Mouse (Mus musculus) spleen, adult 2 months (tissue): ENCODE results near the gene Armh4. TPM values are rescaled to one million over a fixed set of nuclear protein-coding genes. Genes with fewer than 3 reads are reported as not detected.

Experiments
- DNase-seq, 2 experiments: peaks; one replicate each; pipeline versions ENCODE4 v3.0.0 to v3.0.0-alpha.2; 2012 to 2021; ENCODE audit warnings: low spot score in 2 of 2, low read depth in 1 of 2
- H3K27ac ChIP-seq: fragments of 200-500 bp; 2 replicates; pipeline ENCODE4 v1.5.1; 2012; ENCODE audit warnings: low read length, inconsistent platforms; ENCODE audit not compliant: insufficient read depth
- H3K27me3 ChIP-seq: fragments of 200-500 bp; 2 replicates; pipeline ENCODE4 v1.6.1; 2012; ENCODE audit warnings: mild to moderate bottlenecking, moderate library complexity, low read length, inconsistent platforms; ENCODE audit not compliant: control insufficient read depth, insufficient read depth
- H3K36me3 ChIP-seq: fragments of 200-500 bp; 2 replicates; pipeline ENCODE4 v1.6.1; 2012; ENCODE audit warnings: mild to moderate bottlenecking, low read length, inconsistent platforms; ENCODE audit not compliant: control insufficient read depth, insufficient read depth
- H3K4me1 ChIP-seq: fragments of 200-500 bp; 2 replicates; pipeline ENCODE4 v1.6.1; 2011; ENCODE audit warnings: inconsistent platforms; ENCODE audit not compliant: control insufficient read depth, insufficient read depth, insufficient read length
- H3K4me3 ChIP-seq: fragments of 200-500 bp; 2 replicates; pipeline ENCODE4 v1.5.1; 2011; ENCODE audit warnings: mild to moderate bottlenecking, inconsistent platforms; ENCODE audit not compliant: insufficient read depth, insufficient read length; ENCODE audit errors: extremely low read depth
- CTCF ChIP-seq: fragments of 200-500 bp; IDR thresholded peaks from 2 replicates; pipeline ENCODE4 v1.5.1; 2011; ENCODE audit warnings: mild to moderate bottlenecking, inconsistent platforms; ENCODE audit not compliant: insufficient read depth, insufficient read length, insufficient replicate concordance; ENCODE audit errors: extremely low read depth
- POLR2A ChIP-seq: fragments of 200-500 bp; IDR thresholded peaks from 2 replicates; pipeline ENCODE4 v1.6.1; 2011; ENCODE audit warnings: low read depth, low read length, inconsistent platforms
- WGBS: fragments of 180-500 bp; shearing (Covaris S2); methylation state at CpG from one replicate; pipeline ENCODE4 v1.1.7; 2018; 5-methylcytosine and 5-hydroxymethylcytosine counted together
- polyA plus RNA-seq: library from polyadenylated mRNA; depleted of rRNA; stranded (reverse); fragments of >200 nt; gene quantifications from 2 replicates; pipeline ENCODE4 v1.2.3, GENCODE M21; 2012

The Armh4 gene
- polyA plus RNA-seq, 1 experiment, result 0.11 TPM

GRCm38 (mm10) chr14:49733950-49734349 is 49.2 kb downstream of the Armh4 start:
- Histone ChIP-seq H3K4me1 (no peaks in the 10 kb centered on the region), H3K36me3 (no peaks in the 10 kb centered on the region), H3K4me3 (no peak overlapping the region), H3K27ac (no peak overlapping the region), H3K27me3 (no peaks in the 10 kb centered on the region)
- TF ChIP-seq POLR2A (no peak), CTCF (no peak)
- no peak for DNase-seq

GRCm38 (mm10) chr14:49723361-49724054 is 59.7 kb downstream of the Armh4 start:
- TF ChIP-seq POLR2A (no peak), CTCF (no peak)
- 43% methylated on average over 4 of the region's 4 CpGs for whole genome bisulfite sequencing
- DNase-seq, result no peak

GRCm38 (mm10) chr14:49722782-49723181 is 60.4 kb downstream of the Armh4 start:
- DNase-seq, result no peak
- Histone ChIP-seq H3K27ac (no peak overlapping the region), H3K4me3 (no peak overlapping the region), H3K27me3 (no peaks in the 10 kb centered on the region), H3K4me1 (no peaks in the 10 kb centered on the region), H3K36me3 (no peaks in the 10 kb centered on the region)
- TF ChIP-seq CTCF (no peak), POLR2A (no peak)
- WGBS, result 34% methylated on average over 3 of the region's 3 CpGs

More at GRCm38 (mm10) chr14:49723361-49724054, 59.7 kb downstream of the Armh4 start:
- no peaks in the 10 kb centered on the region for H3K27me3 ChIP-seq
- H3K4me1 ChIP-seq, result no peaks in the 10 kb centered on the region
- no peak overlapping the region for H3K4me3 ChIP-seq
- H3K36me3 ChIP-seq, result no peaks in the 10 kb centered on the region
- no peak overlapping the region for H3K27ac ChIP-seq

GRCm38 (mm10) chr14:49721281-49721680 is 61.9 kb downstream of the Armh4 start:
- WGBS, result 76% methylated on average over 1 of the region's 1 CpGs
- Histone ChIP-seq H3K27me3 (no peaks in the 10 kb centered on the region), H3K4me1 (no peaks in the 10 kb centered on the region), H3K4me3 (no peak overlapping the region), H3K36me3 (no peaks in the 10 kb centered on the region), H3K27ac (no peak overlapping the region)
- TF ChIP-seq CTCF, result no peak
- TF ChIP-seq POLR2A, result no peak
- no peak for DNase-seq

- TF ChIP-seq POLR2A, result no peak
- TF ChIP-seq CTCF, result no peak
Measured at GRCm38 (mm10) chr14:49719678-49720077, 63.5 kb downstream of the Armh4 start.

GRCm38 (mm10) chr14:49711016-49711415 is 72.2 kb downstream of the Armh4 start:
- 55% methylated on average over 3 of the region's 3 CpGs for WGBS
- DNase-seq, result no peak
- Histone ChIP-seq H3K36me3 (no peaks in the 10 kb centered on the region), H3K27me3 (no peaks in the 10 kb centered on the region), H3K4me3 (no peak overlapping the region), H3K27ac (no peak overlapping the region), H3K4me1 (no peaks in the 10 kb centered on the region)
- no peak for TF ChIP-seq CTCF
- TF ChIP-seq POLR2A, result no peak

More at GRCm38 (mm10) chr14:49719678-49720077, 63.5 kb downstream of the Armh4 start:
- no peaks in the 10 kb centered on the region for H3K27me3 ChIP-seq
- H3K4me3 ChIP-seq, result no peak overlapping the region
- H3K36me3 ChIP-seq, result no peaks in the 10 kb centered on the region
- H3K27ac ChIP-seq, result no peak overlapping the region
- no peaks in the 10 kb centered on the region for H3K4me1 ChIP-seq
- DNase-seq, result no peak

- H3K27ac ChIP-seq, result no peak overlapping the region
- WGBS, result 86% methylated on average over 3 of the region's 3 CpGs
- TF ChIP-seq CTCF, result no peak
- no peak for TF ChIP-seq POLR2A
- DNase-seq, result no peak
- H3K4me1 ChIP-seq, result no peaks in the 10 kb centered on the region
- no peaks in the 10 kb centered on the region for H3K36me3 ChIP-seq
- H3K4me3 ChIP-seq, result no peak overlapping the region
- no peaks in the 10 kb centered on the region for H3K27me3 ChIP-seq
Measured at GRCm38 (mm10) chr14:49703432-49704200, 79.6 kb downstream of the Armh4 start.
